Mouse (Mus musculus) olfactory bulb, adult 2 months (tissue): ENCODE data around the gene Muc4.

ENCODE experiments used
- CTCF ChIP-seq: fragments of 200-500 bp; IDR thresholded peaks from 2 replicates; pipeline ENCODE4 v1.5.1; 2012; ENCODE audit warnings: low read depth, mild to moderate bottlenecking, low read length, moderate library complexity; ENCODE audit not compliant: insufficient read depth
- POLR2A ChIP-seq: fragments of 200-500 bp; IDR thresholded peaks from 2 replicates; pipeline ENCODE4 v1.6.1; 2012; ENCODE audit warnings: mild to moderate bottlenecking, low read depth, low read length, moderate library complexity; ENCODE audit not compliant: insufficient read depth

DNA sequence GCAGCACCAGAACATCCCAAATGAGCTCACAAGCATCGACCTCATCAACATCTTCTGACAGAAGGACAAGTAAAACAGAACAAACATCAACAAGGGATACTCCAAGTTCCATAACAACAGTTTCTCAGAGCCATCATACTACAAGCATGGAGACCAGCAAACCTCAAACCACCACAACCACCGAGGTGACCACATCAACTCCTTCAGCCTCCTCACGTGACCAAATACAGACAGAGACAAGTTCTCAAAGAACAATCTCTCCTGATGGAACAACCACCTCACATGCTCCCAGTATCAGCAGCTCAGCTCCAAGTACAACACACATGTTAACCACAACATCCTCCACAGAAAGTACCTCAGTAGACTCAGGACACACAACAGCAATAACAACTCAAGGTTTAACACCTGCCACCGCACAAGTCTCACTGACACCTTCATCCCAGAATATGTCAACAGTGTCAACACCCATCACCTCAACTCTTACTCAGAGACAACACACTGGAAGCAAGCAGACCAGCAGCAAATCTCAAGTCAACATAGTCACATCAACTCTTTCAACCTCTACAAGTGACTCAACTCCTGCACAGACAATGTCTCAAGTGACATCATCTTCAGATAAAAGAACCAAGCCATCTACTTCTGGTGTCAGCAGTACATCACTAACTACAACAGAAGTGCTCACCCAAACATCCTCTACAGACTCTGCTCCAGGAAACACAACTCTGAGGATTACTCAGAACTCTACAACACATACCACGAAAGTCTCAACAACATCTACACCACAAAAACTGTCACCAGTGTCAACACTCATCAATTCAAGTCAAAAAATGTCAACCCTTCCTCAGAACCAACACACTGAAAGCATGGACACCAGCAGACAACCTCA is 14.8 kb downstream of the Muc4 start:
- no peak for TF ChIP-seq CTCF
- no peak for TF ChIP-seq POLR2A
